Mouse (Mus musculus) v-Abl transformed pro-B cells (cell line): Measurements from ENCODE around the gene Mup9.
"Not testable (repeated sequence)": the region's sequence is repeated elsewhere in the genome, so short reads cannot be mapped to it uniquely, and the experiment has no call there.

Experiments
- in situ Hi-C, 2 experiments: fragments of 400-800 bp; cut with MboI; formaldehyde crosslinking; loops; one replicate each; pipeline ENCODE4 v1.15.1; 2025; ENCODE audit not compliant: unreplicated experiment in 2 of 2

Gene Mup9

DNA sequence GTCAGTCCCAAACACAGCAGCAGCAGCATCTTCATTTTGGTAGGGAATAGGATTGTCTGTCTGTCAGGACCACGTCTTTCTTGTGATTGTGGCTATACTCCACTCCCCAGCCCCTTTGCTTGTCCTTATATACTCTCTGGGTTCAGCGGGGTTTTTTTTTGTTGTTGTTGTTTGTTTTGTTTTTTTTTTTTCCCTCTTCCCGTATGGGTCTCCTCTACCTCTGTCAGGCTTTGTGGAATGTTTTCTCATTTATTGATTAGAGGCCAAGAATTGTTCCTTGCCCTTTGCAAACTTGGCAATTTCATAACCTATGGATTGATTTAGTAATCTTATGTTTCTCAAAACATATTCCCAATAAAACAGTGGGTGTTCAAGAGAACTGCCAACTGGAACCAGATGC is at the start of gene Mup9:
Mup9 (minus strand) TSS at position 101 of the 400 bp plus-strand sequence.
- in situ Hi-C loops, result not testable (repeated sequence)
